Comparison of ENCODE assay signal across 16 mouse cellular contexts in genomic region chr16:94588974-94589373, GRCm38 (mm10). TPM values are rescaled to one million over a fixed set of nuclear protein-coding genes. Genes with fewer than 3 reads are reported as not detected.
DNase-seq lines count a peak whose midpoint lies in the region; ATAC-seq lines count a peak whose summit lies in the region.
"Had no signal": no experiment of that assay in that cellular context is flagged by ENCODE, and none has a peak within 500 bp of the region (broad histone marks: within the 10 kb centered on the region; RNA-seq: fewer than 3 reads in every experiment).

No protein-coding gene starts in this region.

- H3K27ac ChIP-seq in liver, embryonic 13.5 days, result no peak overlapping the region
- H3K27ac ChIP-seq in liver, embryonic 12.5 days, result no peak overlapping the region
- H3K27ac ChIP-seq in hindbrain, embryonic 14.5 days, result no peak overlapping the region
- H3K27ac ChIP-seq: forebrain, embryonic 12.5 days; heart, embryonic 15.5 days; hindbrain, embryonic 12.5 days; kidney, embryonic 15.5 days; lung, embryonic 15.5 days had no signal

- H3K36me3 ChIP-seq in liver, embryonic 13.5 days, result no peaks in the 10 kb centered on the region
- no peaks in the 10 kb centered on the region; the same call in 1 of the 2 replicates for H3K36me3 ChIP-seq in liver, embryonic 12.5 days
- no peaks in the 10 kb centered on the region for H3K36me3 ChIP-seq in hindbrain, embryonic 14.5 days (replicated peaks; ENCODE audit: control insufficient read depth, insufficient read depth)
- H3K36me3 ChIP-seq: forebrain, embryonic 12.5 days; heart, embryonic 15.5 days; hindbrain, embryonic 12.5 days; lung, embryonic 15.5 days had no signal

- no peaks in the 10 kb centered on the region for H3K27me3 ChIP-seq in liver, embryonic 13.5 days
- H3K27me3 ChIP-seq in liver, embryonic 12.5 days (replicated peaks), result no peaks in the 10 kb centered on the region
- no peaks in the 10 kb centered on the region for H3K27me3 ChIP-seq in hindbrain, embryonic 14.5 days (ENCODE audit: control insufficient read depth, insufficient read depth, low read length)
- H3K27me3 ChIP-seq: forebrain, embryonic 12.5 days; heart, embryonic 15.5 days; hindbrain, embryonic 12.5 days; kidney, embryonic 15.5 days; lung, embryonic 15.5 days had no signal

- 67% methylated on average over 6 of the region's 6 CpGs for WGBS in liver, embryonic 13.5 days (ENCODE audit: insufficient replicate concordance)
- 67% methylated on average over 6 of the region's 6 CpGs for WGBS in liver, embryonic 12.5 days (ENCODE audit: insufficient replicate concordance)
- WGBS in hindbrain, embryonic 14.5 days, result 89% methylated on average over 6 of the region's 6 CpGs

- H3K4me3 ChIP-seq in liver, embryonic 13.5 days (replicated peaks), result no peak overlapping the region
- H3K4me3 ChIP-seq in liver, embryonic 12.5 days, result no peak overlapping the region
- no peak overlapping the region for H3K4me3 ChIP-seq in hindbrain, embryonic 14.5 days (replicated peaks; ENCODE audit: low read length)
- H3K4me3 ChIP-seq: forebrain, embryonic 12.5 days; heart, embryonic 15.5 days; hindbrain, embryonic 12.5 days; kidney, embryonic 15.5 days; lung, embryonic 15.5 days had no signal

- no peak for ATAC-seq in liver, embryonic 13.5 days (ENCODE audit: low read depth)
- no peak for ATAC-seq in liver, embryonic 12.5 days
- peak; percentile 37 for ATAC-seq in common myeloid progenitor, adult 5-6 weeks (replicated peaks; ENCODE audit: low read depth, poor library complexity, severe bottlenecking)
- ATAC-seq in monocyte, adult 5-6 weeks (replicated peaks; ENCODE audit: insufficient number of reproducible peaks, low FRiP score, low TSS enrichment, poor library complexity, severe bottlenecking), result 0 out of 2 replicates have a peak, but pooled peaks have one; percentile 9
- ATAC-seq in hindbrain, embryonic 14.5 days (ENCODE audit: low FRiP score), result no peak

- peaks cover 84% of the 10 kb centered on the region for H3K4me1 ChIP-seq in liver, embryonic 13.5 days (replicated peaks)
- H3K4me1 ChIP-seq in liver, embryonic 12.5 days, result peaks cover 77% of the 10 kb centered on the region
- H3K4me1 ChIP-seq in hindbrain, embryonic 14.5 days (replicated peaks; ENCODE audit: control insufficient read depth, insufficient read depth, low read length), result peaks cover 34% of the 10 kb centered on the region

- no peaks in the 10 kb centered on the region for H3K9me3 ChIP-seq in liver, embryonic 13.5 days (replicated peaks)
- no peaks in the 10 kb centered on the region for H3K9me3 ChIP-seq in liver, embryonic 12.5 days (replicated peaks)
- H3K9me3 ChIP-seq in hindbrain, embryonic 14.5 days (ENCODE audit: control insufficient read depth, low read length), result no peaks in the 10 kb centered on the region
- H3K9me3 ChIP-seq: forebrain, embryonic 12.5 days; heart, embryonic 15.5 days; hindbrain, embryonic 12.5 days; kidney, embryonic 15.5 days; lung, embryonic 15.5 days had no signal

- H3K9ac ChIP-seq in liver, embryonic 13.5 days, result 0 out of 2 replicates have a peak overlapping the region, but pooled peaks have one; percentile 3
- H3K9ac ChIP-seq in liver, embryonic 12.5 days, result no peak overlapping the region
- H3K9ac ChIP-seq in hindbrain, embryonic 14.5 days, result no peak overlapping the region
- H3K9ac ChIP-seq: forebrain, embryonic 12.5 days; heart, embryonic 15.5 days; hindbrain, embryonic 12.5 days; kidney, embryonic 15.5 days; lung, embryonic 15.5 days had no signal

- DNase-seq in liver, embryonic 13.5 days, result no peak
- DNase-seq in CD4-positive, CD25-positive, alpha-beta regulatory T cell, adult 2 months (ENCODE audit: low read depth, low spot score), result peak; percentile 46
- DNase-seq in cerebellum, postnatal 14 days, result no peak
- no peak for DNase-seq in hindbrain, embryonic 14.5 days (ENCODE audit: low spot score)
- DNase-seq: cerebellum, adult 11 months; gastrocnemius, postnatal 36 days; liver; right cerebral cortex, postnatal 14 days had no signal

- H3K4me2 ChIP-seq in liver, embryonic 13.5 days, result no peak overlapping the region
- no peak overlapping the region for H3K4me2 ChIP-seq in liver, embryonic 12.5 days
- H3K4me2 ChIP-seq in hindbrain, embryonic 14.5 days (replicated peaks), result no peak overlapping the region
- H3K4me2 ChIP-seq: forebrain, embryonic 12.5 days; heart, embryonic 15.5 days; hindbrain, embryonic 12.5 days; kidney, embryonic 15.5 days; lung, embryonic 15.5 days had no signal

RNA-seq across cellular contexts. Expression of gene Dyrk1a, which starts 19.2 kb away (rescaled TPM):
- 5.2 and 5.3 TPM in 2 replicates for polyA plus RNA-seq in liver, embryonic 13.5 days (2015; fragmentation: Nextera tagmentation; extraction: Ambion mirVana)
- 4.8 and 4.9 TPM in 2 replicates for polyA plus RNA-seq in liver, embryonic 12.5 days (2016; fragmentation: Nextera tagmentation; extraction: Ambion mirVana)
- 72.9 and 77.1 TPM in 2 replicates for total RNA-seq in common myeloid progenitor, adult 5-6 weeks (2017)
- 87.6 to 107 TPM (median 95.1 TPM) in 3 replicates for total RNA-seq in monocyte, adult 5-6 weeks (2017)
- polyA plus RNA-seq in hindbrain, embryonic 14.5 days (2014; fragmentation: Nextera tagmentation; extraction: Ambion mirVana), result 12.8 and 14.0 TPM in 2 replicates

Comparison
In these comparisons a context has a peak if more than half of its experiments do, and no peak if none do; other contexts are left out.
1. ATAC-seq: peak in common myeloid progenitor, adult 5-6 weeks (single experiment) and monocyte, adult 5-6 weeks (single experiment); none in liver, embryonic 13.5 days (single experiment), liver, embryonic 12.5 days (single experiment) and hindbrain, embryonic 14.5 days (single experiment).